Mouse (Mus musculus) liver, embryonic 16.5 days (tissue): ENCODE measurements at regions not wholly inside any gene's neighbourhood (a gene's known extent, or its start where the extent isn't known, plus 50 kb on each side); places are given as distances from the start of the nearest gene placed in this dataset.

Source experiments
- ATAC-seq: fragments of 200-750 bp; cut with Nextera tagmentation; 2 replicates; pipeline ENCODE4 v1.8.0; 2017; ENCODE audit warnings: low read depth, mild to moderate bottlenecking, moderate number of reproducible peaks, moderate library complexity
- H3K27ac ChIP-seq: fragments of 300-500 bp; sonication (generic); 2 replicates; pipeline ENCODE4 v1.5.1; 2014; ENCODE audit warnings: mild to moderate bottlenecking, low read length
- H3K27me3 ChIP-seq: fragments of 300-500 bp; sonication (generic); 2 replicates; pipeline ENCODE4 v1.6.1; 2014; ENCODE audit warnings: low read depth, low read length, mixed read lengths; ENCODE audit not compliant: control insufficient read depth, insufficient read depth
- H3K36me3 ChIP-seq: fragments of 300-500 bp; sonication (generic); 2 replicates; pipeline ENCODE4 v1.6.1; 2014; ENCODE audit warnings: mild to moderate bottlenecking; ENCODE audit not compliant: control insufficient read depth, insufficient read depth
- H3K4me1 ChIP-seq: fragments of 300-500 bp; sonication (generic); 2 replicates; pipeline ENCODE4 v1.6.1; 2014; ENCODE audit warnings: low read depth, low read length, mixed read lengths; ENCODE audit not compliant: control insufficient read depth
- H3K4me2 ChIP-seq: fragments of 300-500 bp; sonication (generic); 2 replicates; pipeline ENCODE4 v1.6.1; 2014; ENCODE audit warnings: low read depth, low read length, mixed read lengths
- H3K4me3 ChIP-seq: fragments of 300-500 bp; sonication (generic); 2 replicates; pipeline ENCODE4 v1.5.1; 2014; ENCODE audit warnings: low read depth, mild to moderate bottlenecking, low read length
- H3K9ac ChIP-seq: fragments of 300-500 bp; sonication (generic); 2 replicates; pipeline ENCODE4 v1.6.1; 2014; ENCODE audit warnings: low read depth, low read length
- H3K9me3 ChIP-seq: fragments of 300-500 bp; sonication (generic); replicated peaks from 2 replicates; pipeline ENCODE4 v1.6.1; 2016; ENCODE audit warnings: low read length; ENCODE audit not compliant: control insufficient read depth
- WGBS: fragments of 180-500 bp; shearing (Covaris S2); extraction: QIAGEN DNeasy Blood & Tissue Kit; methylation state at CpG from one replicate; pipeline ENCODE4 v1.1.7; 2014; ENCODE audit not compliant: insufficient replicate concordance; 5-methylcytosine and 5-hydroxymethylcytosine counted together

- no peak for ATAC-seq
Observed at GRCm38 (mm10) chr11:63671816-63672215, 250.3 kb downstream of the Hs3st3b1 start.

GRCm38 (mm10) chr11:63677921-63678320 is 244.2 kb downstream of the Hs3st3b1 start:
- no peak overlapping the region for H3K9ac ChIP-seq
- ATAC-seq: no peak
- H3K27me3 ChIP-seq: no peaks in the 10 kb centered on the region
- no peak overlapping the region for H3K4me2 ChIP-seq
- WGBS: 76% methylated on average over 11 of the region's 11 CpGs
- H3K27ac ChIP-seq: no peak overlapping the region
- no peaks in the 10 kb centered on the region for H3K9me3 ChIP-seq
- no peaks in the 10 kb centered on the region for H3K4me1 ChIP-seq
- H3K36me3 ChIP-seq: no peaks in the 10 kb centered on the region
- H3K4me3 ChIP-seq: no peak overlapping the region

More at GRCm38 (mm10) chr11:63671816-63672215, 250.3 kb downstream of the Hs3st3b1 start:
- H3K9me3 ChIP-seq: no peaks in the 10 kb centered on the region
- no peak overlapping the region for H3K27ac ChIP-seq
- no peak overlapping the region for H3K4me3 ChIP-seq
- H3K9ac ChIP-seq: no peak overlapping the region
- H3K27me3 ChIP-seq: no peaks in the 10 kb centered on the region
- H3K4me2 ChIP-seq: no peak overlapping the region
- no peaks in the 10 kb centered on the region for H3K36me3 ChIP-seq
- WGBS: 57% methylated on average over 2 of the region's 2 CpGs
- no peaks in the 10 kb centered on the region for H3K4me1 ChIP-seq

GRCm38 (mm10) chr11:63678382-63678905 is 243.6 kb downstream of the Hs3st3b1 start:
- Histone ChIP-seq H3K27me3 (no peaks in the 10 kb centered on the region), H3K9ac (no peak overlapping the region), H3K4me2 (no peak overlapping the region), H3K4me1 (no peaks in the 10 kb centered on the region), H3K27ac (no peak overlapping the region), H3K36me3 (no peaks in the 10 kb centered on the region), H3K4me3 (no peak overlapping the region), H3K9me3 (no peaks in the 10 kb centered on the region)
- ATAC-seq: no peak
- 73% methylated on average over 17 of the region's 17 CpGs for WGBS

DNA sequence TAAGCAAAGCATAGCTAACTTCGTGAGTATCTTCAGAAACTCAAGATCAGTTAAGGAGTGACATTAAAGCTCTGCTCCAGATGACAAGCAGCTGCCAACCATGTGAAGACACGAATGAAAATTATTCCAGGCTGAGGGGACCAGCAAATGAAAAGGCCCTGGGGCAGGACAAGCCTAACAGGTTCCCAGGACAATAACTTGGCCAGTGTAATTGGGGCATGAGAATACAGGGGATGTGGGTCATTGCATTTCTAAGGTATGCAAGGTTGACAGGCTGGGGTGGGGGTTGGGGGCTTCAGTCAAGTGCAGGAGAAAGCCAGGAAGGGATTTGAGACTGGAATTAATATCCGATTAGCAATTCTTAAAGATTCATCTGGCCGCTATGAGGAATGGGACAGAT is 242.6 kb downstream of the Hs3st3b1 start:
- no peaks in the 10 kb centered on the region for H3K36me3 ChIP-seq
- no peaks in the 10 kb centered on the region for H3K4me1 ChIP-seq
- H3K27ac ChIP-seq: no peak overlapping the region
- no peaks in the 10 kb centered on the region for H3K9me3 ChIP-seq
- H3K4me2 ChIP-seq: no peak overlapping the region
- no peaks in the 10 kb centered on the region for H3K27me3 ChIP-seq
- no peak overlapping the region for H3K4me3 ChIP-seq
- WGBS: 58% methylated on average over 4 of the region's 4 CpGs
- H3K9ac ChIP-seq: no peak overlapping the region
- no peak for ATAC-seq

- Histone ChIP-seq H3K27me3 (no peaks in the 10 kb centered on the region), H3K9ac (no peak overlapping the region), H3K9me3 (no peaks in the 10 kb centered on the region), H3K4me2 (no peak overlapping the region), H3K4me1 (no peaks in the 10 kb centered on the region), H3K36me3 (no peaks in the 10 kb centered on the region), H3K27ac (no peak overlapping the region), H3K4me3 (no peak overlapping the region)
- 38% methylated on average over 11 of the region's 11 CpGs for WGBS
- ATAC-seq: no peak
Observed at GRCm38 (mm10) chr11:63684228-63684980, 237.7 kb downstream of the Hs3st3b1 start.

DNA sequence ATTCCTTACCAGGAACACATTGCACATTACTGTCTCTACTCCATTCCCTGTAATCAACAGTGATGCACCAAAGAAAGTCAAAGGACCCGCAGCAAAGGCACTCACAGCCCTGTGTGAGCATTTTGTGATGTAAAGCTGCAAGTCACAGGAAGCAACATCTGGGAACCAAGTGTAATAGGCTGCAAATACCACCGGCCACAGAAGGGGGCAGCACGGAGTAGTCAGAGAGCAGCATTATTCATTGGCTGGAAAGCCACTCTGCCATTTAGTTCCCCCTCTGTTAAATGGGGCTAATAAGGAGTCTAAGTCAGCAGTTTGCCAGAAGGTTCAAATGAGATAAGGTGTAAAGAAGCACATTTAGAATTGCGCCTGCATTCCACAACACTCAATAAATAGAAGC is 231.0 kb downstream of the Hs3st3b1 start:
- Histone ChIP-seq H3K36me3 (no peaks in the 10 kb centered on the region), H3K27me3 (no peaks in the 10 kb centered on the region), H3K4me2 (no peak overlapping the region), H3K9me3 (no peaks in the 10 kb centered on the region), H3K9ac (no peak overlapping the region), H3K4me3 (no peak overlapping the region), H3K27ac (no peak overlapping the region), H3K4me1 (no peaks in the 10 kb centered on the region)
- no peak for ATAC-seq
- 38% methylated on average over 4 of the region's 4 CpGs for WGBS

DNA sequence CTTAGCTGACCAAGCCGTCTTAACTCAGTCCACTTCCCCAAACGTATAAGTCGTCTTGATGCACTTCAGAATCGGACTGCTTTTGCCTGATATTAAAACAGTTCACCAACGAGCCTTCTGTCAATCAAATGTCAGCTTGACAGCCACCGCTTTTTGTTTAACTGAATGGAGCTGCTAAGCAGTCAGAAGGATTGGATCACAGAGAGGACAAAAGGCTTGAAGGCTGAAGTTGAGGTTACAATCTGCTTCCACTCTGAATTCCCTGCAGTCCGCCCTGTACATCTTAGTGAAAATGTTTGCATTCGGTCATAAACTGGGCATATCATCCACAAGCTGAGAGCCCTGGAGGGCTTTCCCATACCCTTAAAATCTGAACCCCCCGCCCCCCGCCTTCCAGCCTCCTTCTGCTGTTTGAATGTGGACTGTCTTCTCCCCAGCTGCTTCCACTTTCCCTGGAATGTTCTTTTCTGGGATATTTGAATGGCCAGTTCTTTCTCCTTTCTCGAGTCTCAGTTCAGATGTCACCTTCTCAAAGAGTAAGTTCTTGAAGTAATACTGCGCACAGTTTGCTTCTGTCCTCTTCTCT is 217.0 kb downstream of the Hs3st3b1 start:
- Histone ChIP-seq H3K4me1 (no peaks in the 10 kb centered on the region), H3K27ac (no peak overlapping the region), H3K4me3 (no peak overlapping the region), H3K9ac (no peak overlapping the region), H3K36me3 (no peaks in the 10 kb centered on the region), H3K4me2 (no peak overlapping the region), H3K27me3 (no peaks in the 10 kb centered on the region), H3K9me3 (no peaks in the 10 kb centered on the region)
- 56% methylated on average over 12 of the region's 12 CpGs for WGBS
- no peak for ATAC-seq

GRCm38 (mm10) chr11:63706057-63706456 is 216.0 kb downstream of the Hs3st3b1 start:
- no peak overlapping the region for H3K9ac ChIP-seq
- H3K4me2 ChIP-seq: no peak overlapping the region
- H3K27me3 ChIP-seq: no peaks in the 10 kb centered on the region
- H3K36me3 ChIP-seq: no peaks in the 10 kb centered on the region
- no peak for ATAC-seq
- no peak overlapping the region for H3K4me3 ChIP-seq
- H3K27ac ChIP-seq: no peak overlapping the region
- H3K4me1 ChIP-seq: no peaks in the 10 kb centered on the region
- WGBS: 46% methylated on average over 8 of the region's 8 CpGs
- no peaks in the 10 kb centered on the region for H3K9me3 ChIP-seq

GRCm38 (mm10) chr11:63707093-63707492 is 215.0 kb downstream of the Hs3st3b1 start:
- ATAC-seq: no peak
- WGBS: 46% methylated on average over 5 of the region's 5 CpGs
- no peaks in the 10 kb centered on the region for H3K4me1 ChIP-seq

More at GRCm38 (mm10) chr11:63707093-63707492, 215.0 kb downstream of the Hs3st3b1 start:
- Histone ChIP-seq H3K36me3 (no peaks in the 10 kb centered on the region), H3K27me3 (no peaks in the 10 kb centered on the region), H3K27ac (no peak overlapping the region), H3K9ac (no peak overlapping the region), H3K4me3 (no peak overlapping the region), H3K9me3 (no peaks in the 10 kb centered on the region), H3K4me2 (no peak overlapping the region)
